Mouse (Mus musculus) liver, adult 2 months (tissue): ENCODE measurements around the gene Inpp4b.
"Not testable (repeated sequence)": the region's sequence is repeated elsewhere in the genome, so short reads cannot be mapped to it uniquely, and the experiment has no call there.

Experiments used
- CTCF ChIP-seq: fragments of 200-500 bp; IDR thresholded peaks from 2 replicates; pipeline ENCODE4 v1.5.1; 2011; ENCODE audit warnings: low read depth, low read length, control low read depth
- POLR2A ChIP-seq: fragments of 200-500 bp; IDR thresholded peaks from 2 replicates; pipeline ENCODE4 v1.6.1; 2011; ENCODE audit warnings: low read length, control low read depth; ENCODE audit not compliant: insufficient read depth; ENCODE audit errors: extremely low read depth

DNA sequence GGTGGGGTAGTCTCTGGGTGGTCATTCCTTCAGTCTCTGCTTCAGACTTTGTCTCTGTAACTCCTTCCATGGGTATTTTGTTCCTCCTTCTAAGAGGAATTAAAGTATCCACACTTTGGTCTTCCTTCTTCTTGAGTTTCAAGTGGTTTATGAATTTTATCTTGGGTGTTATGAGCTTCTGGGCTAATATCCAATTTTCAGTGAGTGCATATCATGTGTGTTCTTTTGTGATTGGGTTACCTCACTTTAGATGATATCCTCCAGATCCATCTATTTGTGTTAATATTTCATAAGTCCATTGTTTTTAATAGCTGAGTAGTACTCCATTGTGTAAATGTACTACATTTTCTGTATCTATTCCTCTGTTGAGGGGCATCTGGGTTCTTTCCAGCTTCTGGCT lies 467.1 kb downstream of the Inpp4b start:
- TF ChIP-seq POLR2A, CTCF: not testable (repeated sequence)
